Mouse (Mus musculus): Measurements from ENCODE around the gene Acrv1.

- no peak for TF ChIP-seq CTCF (IDR thresholded peaks at IDR 0.05; ENCODE audit: low read depth, low read length)
- no peak for TF ChIP-seq POLR2A (IDR thresholded peaks at IDR 0.05; ENCODE audit: borderline replicate concordance, low read depth, low read length)
Observed at GRCm38 (mm10) chr9:36687329-36687728, 5.7 kb upstream of the Acrv1 start.

Data from bone marrow macrophage, adult 2 months (primary cell).